Mouse (Mus musculus) testis, postnatal 14 days (tissue): ENCODE results near the gene Wwc2.

Experiments used
- DNase-seq: peaks from one replicate; pipeline ENCODE4 v3.0.0; 2021; ENCODE audit warnings: low spot score

The Wwc2 gene

DNA sequence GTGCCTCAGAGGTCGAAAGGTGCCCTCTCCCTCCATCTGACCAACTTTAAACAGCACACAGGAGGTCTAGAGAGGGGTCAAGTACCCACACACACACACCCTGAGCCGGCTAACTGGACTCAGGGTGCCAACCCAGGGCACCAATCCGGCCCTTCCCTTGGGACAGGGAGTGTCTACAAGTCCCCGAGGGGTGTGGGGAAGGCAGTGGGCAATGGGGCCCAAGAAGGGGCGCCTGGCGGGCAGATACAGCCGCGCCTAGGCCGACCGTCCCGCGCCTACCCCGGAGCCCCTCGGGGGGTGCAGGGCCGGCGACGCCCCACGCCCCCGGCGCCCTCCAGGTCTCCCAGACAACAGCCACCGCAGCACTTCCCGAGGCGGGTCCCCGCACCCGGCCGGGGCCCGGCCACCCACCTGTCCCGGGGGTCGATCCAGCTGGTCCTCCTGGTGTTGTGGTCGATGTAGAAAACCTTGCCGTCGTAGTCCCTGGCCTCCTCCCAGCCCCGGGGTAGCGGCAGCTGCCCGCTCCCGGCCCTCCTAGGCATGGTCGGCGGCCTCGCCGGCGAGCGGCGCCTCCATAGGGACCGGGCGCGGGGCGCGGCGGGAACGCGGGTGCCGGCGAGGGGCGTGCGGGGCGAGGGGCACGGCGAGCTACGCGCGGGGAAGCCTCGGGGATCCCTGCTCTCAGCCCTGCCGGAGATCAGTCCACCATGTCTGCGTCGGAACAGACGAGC is 904 bp downstream of the Wwc2 start:
- no peak for DNase-seq

DNA sequence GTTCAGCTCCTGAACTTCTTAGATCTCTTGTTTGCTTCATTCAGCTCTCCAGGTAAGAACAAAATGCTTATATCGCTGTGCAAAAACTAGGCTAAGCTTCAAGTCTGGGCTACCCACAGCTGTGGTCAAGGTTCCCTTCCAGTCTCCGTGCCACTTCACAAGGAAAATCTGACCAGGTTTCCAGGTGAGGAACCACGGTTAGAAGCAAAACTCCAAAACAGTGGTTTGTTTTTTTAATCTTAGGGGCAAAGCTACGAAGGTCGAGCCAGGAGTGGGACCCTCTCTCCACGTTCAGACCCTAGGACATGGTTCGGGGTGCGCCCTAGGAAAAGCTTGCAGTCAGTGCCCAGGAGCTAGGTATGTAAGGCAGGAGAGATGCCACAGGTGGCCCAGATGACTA is 1.5 kb downstream of the Wwc2 start:
- DNase-seq = no peak

DNA sequence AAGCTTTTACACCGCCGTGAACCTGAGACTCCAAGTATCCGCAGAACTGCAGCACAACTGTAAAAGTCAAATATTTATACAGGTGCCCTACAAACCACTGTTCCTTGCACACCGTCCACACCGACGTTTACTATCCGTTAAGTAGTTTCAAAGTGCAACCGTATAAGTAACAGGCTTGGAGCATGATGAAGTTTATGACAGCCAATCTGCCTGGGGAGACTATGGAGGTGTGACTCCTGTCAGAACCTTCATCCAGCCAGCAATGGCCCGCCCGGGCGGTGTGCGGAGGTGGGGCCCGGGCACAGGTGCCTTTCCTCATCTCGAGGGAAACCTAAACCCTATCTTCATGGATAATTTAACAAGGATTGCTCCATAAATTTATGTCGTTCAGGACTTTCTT is 2.6 kb downstream of the Wwc2 start:
- no peak for DNase-seq

DNA sequence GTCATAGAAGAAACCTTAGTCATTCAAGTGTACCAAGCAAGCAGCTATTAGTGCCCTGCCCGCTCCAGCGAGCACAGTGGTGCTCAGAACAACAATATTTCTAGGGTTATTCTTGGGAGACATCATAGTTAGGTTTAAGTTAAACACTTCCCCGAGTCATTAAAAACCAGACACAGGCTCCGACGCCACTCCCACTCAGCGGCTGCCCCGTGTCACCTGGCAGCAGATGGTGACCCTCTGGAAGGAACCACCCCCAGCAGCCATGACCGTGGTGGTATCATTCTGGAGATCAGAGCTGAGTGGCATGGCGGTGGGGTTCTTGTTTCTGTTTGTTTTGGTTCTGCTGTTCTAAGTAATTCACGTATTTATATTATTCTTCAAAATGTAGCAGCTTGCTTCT is 5.1 kb downstream of the Wwc2 start:
- no peak for DNase-seq

DNA sequence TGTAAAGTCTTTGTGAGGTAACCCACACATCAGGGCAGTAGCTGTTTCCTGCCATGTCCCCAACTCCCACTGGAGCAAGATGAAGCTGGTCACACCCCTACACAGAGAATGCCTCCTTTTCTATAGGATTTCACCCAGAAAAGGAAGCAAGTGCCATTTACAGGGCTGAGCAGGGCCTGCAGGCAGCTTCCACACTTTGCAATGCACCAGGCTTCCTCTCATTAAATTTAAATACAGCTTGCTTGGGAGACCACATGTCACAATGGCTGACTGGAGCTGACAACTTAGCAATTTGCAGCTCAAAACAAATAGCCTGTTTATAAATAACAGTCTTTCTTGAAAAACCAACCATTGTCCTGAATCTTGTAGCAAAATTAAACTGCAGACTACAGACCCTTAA is 5.5 kb downstream of the Wwc2 start:
- no peak for DNase-seq

DNA sequence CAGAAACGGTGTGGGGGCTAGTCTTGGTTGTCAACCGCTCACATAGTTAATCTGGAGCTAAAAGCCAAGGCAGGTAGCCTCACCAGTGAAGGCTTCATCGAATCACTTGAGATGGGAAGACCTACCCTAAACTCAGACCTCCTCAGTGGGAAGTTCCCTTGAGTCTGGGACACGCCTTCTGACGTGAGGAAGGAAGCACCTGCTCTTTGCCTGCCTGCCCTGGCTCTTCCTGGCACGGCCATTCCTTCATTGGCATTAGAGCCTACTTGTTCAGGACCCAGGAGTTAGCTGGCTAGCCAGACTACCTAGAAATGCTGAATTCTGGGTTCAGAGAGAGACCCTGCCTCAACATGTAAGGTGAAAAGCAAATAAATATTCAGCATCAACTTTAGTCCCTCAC is 9.6 kb downstream of the Wwc2 start:
- DNase-seq = no peak

DNA sequence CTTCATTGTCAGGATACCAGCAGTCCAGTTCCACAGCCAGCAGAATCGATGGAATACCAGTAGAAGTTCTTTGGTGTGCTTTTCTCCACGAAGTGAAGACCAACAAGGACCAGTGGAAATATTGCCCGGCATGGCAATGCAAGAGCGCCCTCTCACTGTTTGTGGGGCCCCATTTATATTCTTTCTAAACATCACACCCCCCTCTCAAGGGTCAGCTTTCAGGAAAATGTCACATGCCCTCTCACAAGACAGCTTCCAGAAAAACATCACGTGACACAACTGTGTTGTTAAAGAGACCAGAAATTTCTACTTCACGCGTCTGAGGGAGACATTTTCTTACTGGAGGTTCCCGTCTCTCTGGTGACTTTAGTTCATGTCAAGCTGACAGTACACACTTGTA is 10.8 kb downstream of the Wwc2 start:
- DNase-seq = no peak

DNA sequence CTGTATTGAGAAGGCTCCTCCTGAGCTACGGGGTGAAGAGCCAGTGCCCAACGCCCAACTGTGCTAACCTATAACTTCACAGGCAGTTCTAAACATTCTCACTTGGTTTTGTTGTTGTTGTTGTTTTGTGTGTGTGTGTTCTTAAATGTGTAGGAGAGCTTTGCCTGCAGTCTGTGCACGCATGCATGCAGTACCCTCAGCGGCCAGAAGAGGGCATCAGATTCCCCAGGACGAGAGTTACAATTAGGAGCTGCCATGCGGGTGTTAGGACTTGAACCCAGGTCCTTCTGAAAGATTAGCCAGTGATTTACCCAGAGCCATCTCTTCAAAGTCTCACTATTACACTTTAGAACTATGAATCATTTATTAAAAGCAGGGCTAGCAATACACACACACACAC is 12.0 kb downstream of the Wwc2 start:
- peak; percentile 36 for DNase-seq

DNA sequence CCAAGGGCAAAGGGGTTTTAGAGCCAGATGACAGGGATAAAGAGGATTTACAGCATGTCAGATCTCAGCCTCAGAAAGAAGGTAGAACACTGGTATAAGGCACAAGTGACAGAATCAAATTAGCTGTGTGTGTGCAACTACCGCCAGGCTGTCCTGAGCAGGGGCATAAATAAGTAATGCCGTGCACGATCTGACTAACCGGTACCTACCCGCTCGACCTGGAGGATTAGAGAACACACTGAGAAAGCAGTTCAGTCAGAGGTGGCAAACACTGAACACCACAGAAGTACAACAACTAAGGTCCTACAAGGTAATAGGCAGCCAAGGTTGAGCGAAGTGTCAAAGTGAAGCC is 15.8 kb downstream of the Wwc2 start:
- DNase-seq = no peak

DNA sequence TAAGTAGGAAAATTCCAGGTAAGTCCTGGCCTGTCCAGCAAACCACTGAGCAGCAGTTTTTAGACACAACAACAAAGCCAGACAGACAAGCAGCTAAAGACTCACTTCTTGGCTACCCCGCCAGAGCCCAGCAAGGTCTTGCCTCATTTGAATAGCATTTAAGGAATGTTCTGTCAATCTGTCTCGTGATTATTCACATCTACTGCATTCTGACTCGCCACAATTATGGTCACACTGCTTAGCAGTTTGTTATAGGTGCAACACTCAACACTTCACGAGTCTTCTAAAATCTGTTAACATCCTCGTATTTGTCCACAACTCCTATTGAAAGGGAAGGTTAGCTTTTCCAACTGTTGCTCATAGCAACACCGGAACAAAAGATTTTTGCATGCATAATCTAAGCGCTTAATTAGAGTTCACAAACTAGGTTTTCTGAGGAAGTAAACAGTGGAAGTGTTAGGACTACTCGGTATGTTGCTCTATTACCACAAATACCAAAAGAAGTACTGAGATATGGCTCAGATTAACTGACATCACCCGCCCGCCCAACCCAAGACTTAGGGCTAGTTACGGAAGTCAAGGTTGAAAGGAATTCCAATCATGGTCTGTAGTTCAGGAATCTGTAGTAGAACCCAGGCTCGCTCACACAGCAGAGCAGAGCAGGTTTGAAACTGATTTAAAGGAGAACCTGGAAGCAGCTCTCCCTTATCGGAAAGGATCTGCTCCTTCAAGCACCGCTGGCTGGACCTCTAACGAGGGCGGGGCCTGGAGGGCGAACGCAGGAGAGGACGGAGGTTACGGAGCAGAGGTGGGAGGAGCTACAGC is 16.4 kb downstream of the Wwc2 start:
- peak; percentile 64 for DNase-seq

DNA sequence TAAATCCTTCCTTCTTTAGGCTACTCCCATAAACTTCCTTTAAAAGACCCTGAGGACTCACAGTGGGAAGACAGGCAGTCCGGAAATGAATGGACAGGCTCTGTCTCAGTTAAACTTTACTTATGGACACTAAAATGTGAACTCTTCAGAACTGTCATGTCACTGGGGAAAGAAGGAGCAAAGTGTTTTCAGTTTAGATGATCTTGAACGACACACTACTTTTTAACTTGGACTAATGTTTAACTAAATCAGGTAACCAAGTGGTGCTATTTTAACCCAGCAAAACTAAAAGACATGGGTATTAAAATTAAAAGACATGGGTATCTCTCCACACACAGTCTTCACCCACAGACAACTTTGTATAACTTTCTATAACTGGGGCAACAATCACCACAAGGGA is 19.6 kb downstream of the Wwc2 start:
- DNase-seq = no peak

DNA sequence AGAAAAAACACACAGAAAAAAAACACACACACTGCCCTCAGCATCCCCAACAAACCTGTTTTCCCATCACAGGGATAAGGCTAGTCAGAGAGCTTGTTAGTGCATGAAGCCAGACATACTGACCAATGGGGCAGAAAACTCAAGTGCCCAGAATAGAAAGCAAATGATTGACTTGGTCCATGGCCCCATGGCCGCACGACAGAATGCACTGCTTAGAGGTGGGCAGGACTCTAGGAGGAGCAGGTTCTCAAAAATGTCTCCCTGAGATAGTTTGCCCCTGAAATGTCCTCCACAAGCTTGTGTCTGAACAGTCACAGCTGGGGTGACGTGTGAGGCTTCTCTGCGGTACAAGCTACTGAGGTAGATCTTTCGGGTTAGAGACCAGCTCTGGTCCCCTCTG is 20.1 kb downstream of the Wwc2 start:
- DNase-seq = no peak

DNA sequence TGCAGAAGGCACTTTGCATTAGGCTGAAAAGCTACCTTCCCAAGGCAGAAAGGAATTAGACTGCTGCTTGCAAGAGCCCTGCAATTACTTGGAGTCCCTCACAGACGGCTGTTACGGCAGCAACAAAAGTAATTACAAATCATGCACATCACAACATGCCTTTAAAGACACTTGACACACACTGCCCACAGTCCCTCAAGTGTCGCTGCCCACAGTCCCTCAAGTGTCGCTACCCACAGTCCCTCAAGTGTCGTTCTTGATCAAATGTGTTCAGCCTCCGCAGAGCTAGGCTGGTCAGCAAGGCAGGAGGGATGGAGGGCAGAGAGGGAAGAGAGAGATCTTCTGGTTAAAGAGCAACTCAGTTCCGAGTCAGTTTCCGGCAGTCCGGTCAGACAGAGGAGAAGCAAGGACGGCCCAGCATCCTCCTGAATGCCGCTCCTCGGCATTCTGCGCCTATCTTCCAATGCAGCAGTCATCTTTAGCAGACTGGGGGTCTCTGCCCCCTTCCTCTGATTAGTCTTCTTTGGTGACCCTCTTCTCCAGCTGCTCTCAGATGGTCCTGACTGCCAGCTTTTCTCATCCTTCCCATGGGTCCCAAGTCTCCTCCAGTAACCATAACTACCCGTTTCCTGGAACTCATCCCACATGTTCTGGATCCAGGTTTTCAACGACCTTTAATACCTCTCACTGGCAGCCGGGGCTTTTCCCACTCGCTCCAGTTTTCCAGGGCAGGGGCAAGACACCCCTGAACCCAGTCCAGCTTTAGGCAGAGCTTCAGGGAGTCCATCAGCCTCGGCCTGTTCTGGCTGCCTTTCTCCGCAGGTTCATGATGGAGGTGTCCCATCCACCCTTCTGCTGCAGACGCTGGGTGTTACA is 23.4 kb downstream of the Wwc2 start:
- no peak for DNase-seq

DNA sequence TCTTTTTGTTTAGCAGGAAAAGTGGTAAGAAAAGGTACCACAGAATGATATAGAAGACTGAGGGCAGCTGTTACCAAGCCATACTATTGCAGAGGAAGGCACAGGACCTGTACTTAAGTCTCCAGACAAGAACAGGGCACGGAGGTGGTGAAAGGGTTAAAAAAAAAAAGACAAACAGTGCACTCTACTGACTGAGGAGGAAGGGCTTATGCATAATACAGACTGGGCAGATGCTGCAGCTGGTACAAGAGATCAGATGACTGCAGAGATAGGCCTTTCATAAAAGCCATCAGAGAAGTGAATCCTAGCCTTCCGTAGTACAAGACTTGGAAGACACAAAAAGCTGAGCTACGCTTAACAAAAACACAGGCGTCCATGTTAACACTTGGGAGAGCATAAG is 28.2 kb downstream of the Wwc2 start:
- DNase-seq = no peak

DNA sequence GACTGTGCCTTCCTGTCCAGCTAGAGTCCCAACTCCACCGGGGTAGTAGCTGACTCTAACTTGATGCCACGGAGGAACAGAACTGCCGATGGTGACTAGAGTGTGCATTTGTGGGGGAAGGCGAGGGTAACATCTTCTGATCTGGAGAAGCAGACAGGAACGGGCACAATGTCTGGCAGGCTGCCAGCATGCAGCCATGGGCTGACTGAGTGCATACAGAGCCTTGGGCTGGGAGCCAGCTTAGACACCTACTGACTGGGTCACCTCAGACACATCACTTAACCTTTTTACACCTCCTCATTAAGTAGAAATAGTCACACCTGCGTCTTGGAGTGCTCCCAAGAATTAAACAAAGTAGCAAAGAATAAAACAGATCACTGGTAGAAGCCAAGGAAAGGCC is 28.7 kb downstream of the Wwc2 start:
- DNase-seq = peak; percentile 47

DNA sequence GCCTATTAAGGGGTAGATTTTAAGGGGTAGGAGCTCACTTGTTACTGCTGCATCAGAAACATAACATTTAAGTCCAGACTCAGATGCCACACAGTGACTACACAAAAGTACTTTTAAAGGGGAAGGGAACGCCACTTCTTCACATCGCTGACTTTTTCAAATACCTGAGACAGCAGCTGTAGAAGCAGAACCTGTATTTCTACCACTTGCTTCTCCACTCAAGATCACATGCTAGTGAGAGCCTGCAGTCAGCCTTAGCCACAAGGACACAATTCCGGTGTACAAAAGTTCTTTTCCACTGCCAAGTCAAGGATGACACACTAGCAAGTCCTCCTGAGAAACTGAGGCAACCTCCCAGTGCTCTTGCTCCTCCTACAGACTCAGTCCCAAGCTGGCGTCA is 33.2 kb downstream of the Wwc2 start:
- DNase-seq = no peak

DNA sequence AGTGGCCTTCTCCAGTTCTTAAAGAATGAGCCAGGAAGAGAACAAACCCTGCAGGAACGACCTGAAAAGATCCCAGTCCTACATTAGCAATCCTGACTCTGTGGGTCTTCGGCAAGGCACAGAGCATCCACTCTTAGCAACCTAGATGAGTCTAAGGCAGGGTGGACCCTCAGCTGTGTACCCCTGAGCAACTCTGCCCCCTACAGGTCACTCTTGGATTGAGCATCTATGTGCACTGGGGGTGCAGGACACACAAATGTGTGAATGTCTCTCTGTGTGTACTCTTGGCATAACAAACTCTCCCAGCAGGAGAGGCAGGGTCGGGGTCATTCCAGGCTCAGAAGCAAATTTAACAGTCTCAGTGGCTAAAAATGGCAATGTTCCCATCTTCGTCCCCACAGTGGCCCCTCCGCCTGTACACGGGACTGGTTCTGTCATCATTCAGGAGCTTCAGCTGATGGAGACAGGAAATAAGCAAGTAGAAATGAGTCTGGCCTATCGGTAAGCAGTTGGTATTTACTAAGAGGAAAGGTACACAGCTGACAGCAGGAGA is 39.3 kb downstream of the Wwc2 start:
- no peak for DNase-seq

DNA sequence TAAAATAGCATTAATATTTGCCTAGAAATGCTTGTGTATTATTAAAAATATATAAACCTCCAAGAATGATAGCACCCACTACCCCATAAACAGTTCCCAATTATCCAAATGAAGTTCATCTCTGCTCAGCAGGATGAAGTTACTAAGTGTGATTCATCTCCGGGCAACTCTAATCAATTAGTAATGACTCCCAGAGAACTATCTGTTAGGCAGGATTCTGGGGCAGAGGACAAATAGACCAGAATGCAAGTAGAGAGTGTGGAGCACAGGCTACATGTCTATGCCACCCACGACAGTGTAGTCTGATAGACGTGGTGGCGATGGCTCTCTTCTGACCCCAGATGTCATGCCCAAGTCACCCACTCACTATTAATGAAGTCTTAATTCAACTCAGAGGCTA is 41.9 kb downstream of the Wwc2 start:
- DNase-seq = no peak

DNA sequence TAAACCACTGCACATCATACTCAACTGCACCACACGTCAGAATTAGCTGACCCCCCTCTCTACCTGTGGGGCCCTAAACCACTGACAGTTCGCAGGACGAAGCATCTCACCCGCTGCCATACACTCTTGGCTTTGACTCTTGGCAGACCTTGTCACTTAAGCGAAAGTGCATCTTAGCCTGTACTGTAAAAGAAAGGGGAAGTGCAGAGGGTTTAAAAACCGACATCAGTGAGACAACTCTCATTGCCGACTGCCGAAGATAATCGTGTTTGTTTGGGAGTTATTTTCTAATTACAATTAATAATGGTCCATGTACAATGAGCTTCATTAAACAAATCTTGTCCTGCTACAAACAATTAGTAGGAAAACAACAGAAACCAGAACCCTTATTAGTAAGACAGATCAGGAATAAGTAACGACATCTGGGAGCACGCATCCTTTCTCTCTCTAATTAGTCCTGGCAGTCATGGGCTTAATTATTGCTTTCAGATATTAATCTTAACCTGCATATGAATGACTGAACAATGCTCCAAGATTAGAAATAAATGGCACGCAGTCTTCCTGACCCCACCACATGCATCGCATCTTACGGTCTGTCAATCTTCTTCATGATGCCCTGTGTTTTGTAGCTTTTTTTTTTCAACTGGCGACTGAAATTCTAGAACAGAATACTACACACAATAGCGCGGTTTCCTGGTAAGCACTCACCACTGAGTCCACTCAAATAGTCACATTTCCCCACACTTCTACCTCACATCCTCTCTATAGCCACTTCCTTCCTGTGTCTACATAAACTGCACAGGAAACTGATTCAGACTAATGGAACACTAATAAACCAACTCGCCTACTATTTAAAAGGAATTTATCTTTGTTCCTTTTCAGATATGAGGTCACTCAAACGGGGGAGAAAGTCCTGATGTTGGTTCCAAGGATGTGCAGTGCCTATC is 42.8 kb downstream of the Wwc2 start:
- no peak for DNase-seq

DNA sequence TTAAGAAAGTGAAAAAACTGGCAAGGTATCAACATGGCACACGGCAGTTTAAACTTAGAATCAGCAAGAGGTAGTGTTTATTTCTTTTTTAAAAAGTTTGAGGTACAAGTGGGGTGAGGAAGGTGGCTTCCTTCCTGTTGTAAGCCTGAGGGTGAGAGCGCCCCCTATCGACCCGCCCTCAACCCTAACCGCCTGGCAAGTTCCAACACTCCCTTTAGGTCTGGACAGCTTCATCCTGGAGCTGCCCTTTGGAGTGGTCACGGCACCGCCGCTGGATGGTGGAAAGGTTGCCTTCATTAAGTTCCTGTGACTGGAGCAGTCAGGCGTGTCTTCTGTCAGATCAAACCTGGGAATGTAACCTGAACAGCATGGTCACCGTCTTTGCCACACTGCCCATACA is 47.7 kb downstream of the Wwc2 start:
- DNase-seq = no peak

DNA sequence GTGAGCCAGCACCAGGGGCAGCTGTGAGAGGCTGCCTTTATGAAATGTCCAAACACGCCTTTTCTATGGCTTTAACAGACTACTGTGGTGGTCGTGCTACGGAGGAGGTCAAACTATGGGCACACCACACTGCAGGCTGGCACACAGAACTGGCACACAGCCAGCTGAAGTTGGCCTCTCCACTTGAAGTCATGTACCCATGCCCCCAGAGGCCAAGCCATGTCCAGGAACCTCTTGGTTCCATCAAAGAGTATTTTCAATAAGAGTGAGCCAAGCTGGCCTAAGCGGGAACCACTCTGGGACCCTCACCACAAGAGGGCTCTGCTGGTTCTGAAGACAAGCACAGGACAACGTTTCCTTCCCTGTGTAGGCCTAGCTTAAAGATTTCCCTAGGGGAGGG is 49.7 kb downstream of the Wwc2 start:
- DNase-seq = no peak
